20 mouse cellular contexts compared by ENCODE assay signal in the genomic region with DNA sequence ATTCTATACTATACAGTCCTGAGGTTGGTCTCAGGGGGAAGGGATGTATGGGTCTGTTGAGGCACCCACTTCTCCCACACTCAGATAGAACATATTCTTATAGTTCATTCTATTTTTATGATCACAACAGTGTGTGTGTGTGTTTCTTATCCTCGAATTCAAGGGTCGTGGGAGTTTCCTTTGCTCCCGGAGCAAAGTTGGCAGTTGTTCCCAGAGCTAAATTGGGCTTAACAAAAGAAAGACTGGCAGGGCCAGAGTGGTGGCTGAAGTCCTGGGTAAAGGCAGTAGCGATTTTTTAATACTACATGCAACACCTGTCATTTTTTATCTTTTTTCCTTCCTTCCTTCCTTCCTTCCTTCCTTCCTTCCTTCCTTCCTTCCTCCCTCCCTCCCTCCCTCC.
DNase-seq lines count a peak whose midpoint lies in the region; ATAC-seq and TF ChIP-seq lines count a peak whose summit lies in the region.
"Had no signal": no experiment of that assay in that cellular context is flagged by ENCODE, and none has a peak within 500 bp of the region (broad histone marks: within the 10 kb centered on the region; RNA-seq: fewer than 3 reads in every experiment).

No protein-coding gene starts in this region.

- H3K27ac ChIP-seq in heart, embryonic 14.5 days (replicated peaks in 1 of 2; ENCODE audit: control insufficient read depth in 1 of 2, insufficient read depth in 1 of 2, low read depth in 2 of 2, low read length in 2 of 2), result peak overlapping the region; percentile 60 to 64; a peak in 3 of 4 replicates
- no peak overlapping the region for H3K27ac ChIP-seq in heart, embryonic 10.5 days
- peak overlapping the region; percentile 70 for H3K27ac ChIP-seq in heart, embryonic 16.5 days (ENCODE audit: low read length)
- H3K27ac ChIP-seq: embryonic facial prominence, embryonic 10.5 days; embryonic facial prominence, embryonic 12.5 days; forebrain, embryonic 13.5 days; forebrain, embryonic 15.5 days had no signal

- no peaks in the 10 kb centered on the region for H3K36me3 ChIP-seq in heart, embryonic 14.5 days (ENCODE audit: control insufficient read depth, insufficient read depth, low read length)
- no peaks in the 10 kb centered on the region for H3K36me3 ChIP-seq in heart, embryonic 10.5 days
- H3K36me3 ChIP-seq in heart, embryonic 16.5 days (ENCODE audit: control insufficient read depth, insufficient read depth), result no peaks in the 10 kb centered on the region
- H3K36me3 ChIP-seq: embryonic facial prominence, embryonic 10.5 days; embryonic facial prominence, embryonic 12.5 days; forebrain, embryonic 15.5 days had no signal

- intact Hi-C loops in heart, postnatal 10 days (cut with DNase I), result no loop called here
- intact Hi-C loops in heart, postnatal 14 days (cut with DNase I), result no loop called here
- intact Hi-C loops in left cerebral cortex, postnatal 4 days (cut with DNase I), result no loop called here

- H3K27me3 ChIP-seq in heart, embryonic 14.5 days (ENCODE audit: control insufficient read depth, insufficient read depth, low read length), result no peaks in the 10 kb centered on the region
- H3K27me3 ChIP-seq in heart, embryonic 10.5 days (ENCODE audit: insufficient read depth, poor library complexity, severe bottlenecking), result no peaks in the 10 kb centered on the region
- no peaks in the 10 kb centered on the region for H3K27me3 ChIP-seq in heart, embryonic 16.5 days (ENCODE audit: control insufficient read depth, insufficient read depth, low read length)
- H3K27me3 ChIP-seq: embryonic facial prominence, embryonic 12.5 days; forebrain, embryonic 13.5 days; forebrain, embryonic 15.5 days had no signal

- TF ChIP-seq POLR2A in brain, embryonic 14.5 days (IDR thresholded peaks at IDR 0.05; ENCODE audit: borderline replicate concordance, extremely low read depth, insufficient read depth, insufficient read length, poor library complexity, severe bottlenecking), result no peak

- ATAC-seq in heart, embryonic 14.5 days (ENCODE audit: insufficient number of reproducible peaks, insufficient read depth, low FRiP score, low read depth), result no peak
- peak; percentile 75 for ATAC-seq in heart, embryonic 16.5 days (replicated peaks; ENCODE audit: extremely low read depth, insufficient read depth, low FRiP score)
- ATAC-seq: forebrain, embryonic 13.5 days; forebrain, embryonic 15.5 days had no signal

- no peak overlapping the region for H3K4me3 ChIP-seq in heart, embryonic 14.5 days (ENCODE audit: control insufficient read depth in 1 of 2, insufficient read depth in 1 of 2, low read depth in 1 of 2, low read length in 2 of 2)
- no peak overlapping the region for H3K4me3 ChIP-seq in heart, embryonic 10.5 days
- no peak overlapping the region for H3K4me3 ChIP-seq in heart, embryonic 16.5 days (ENCODE audit: low read length)
- H3K4me3 ChIP-seq: embryonic facial prominence, embryonic 10.5 days; embryonic facial prominence, embryonic 12.5 days; forebrain, embryonic 13.5 days; forebrain, embryonic 15.5 days had no signal

- H3K4me1 ChIP-seq in heart, embryonic 14.5 days (ENCODE audit: control insufficient read depth in 2 of 2, insufficient read depth in 2 of 2, low read length in 2 of 2), result peaks cover 2 to 8% of the 10 kb centered on the region in 2 experiments
- no peaks in the 10 kb centered on the region for H3K4me1 ChIP-seq in heart, embryonic 10.5 days
- peaks cover 8% of the 10 kb centered on the region for H3K4me1 ChIP-seq in heart, embryonic 16.5 days (ENCODE audit: control insufficient read depth, insufficient read depth, low read length)
- H3K4me1 ChIP-seq: embryonic facial prominence, embryonic 10.5 days; embryonic facial prominence, embryonic 12.5 days; forebrain, embryonic 13.5 days; forebrain, embryonic 15.5 days had no signal

- H3K9ac ChIP-seq in heart, embryonic 14.5 days (ENCODE audit: low read length), result no peak overlapping the region
- no peak overlapping the region for H3K9ac ChIP-seq in heart, embryonic 16.5 days (ENCODE audit: low read length)
- H3K9ac ChIP-seq: embryonic facial prominence, embryonic 12.5 days; forebrain, embryonic 13.5 days; forebrain, embryonic 15.5 days had no signal

- TF ChIP-seq CTCF in brain, embryonic 14.5 days (IDR thresholded peaks at IDR 0.05; ENCODE audit: borderline replicate concordance, extremely low read depth, insufficient read depth, insufficient read length), result no peak

- no peak for DNase-seq in heart, embryonic 10.5 days (ENCODE audit: low spot score)
- DNase-seq in heart, adult 11 months, result no peak
- peak; percentile 17 to 21 for DNase-seq in heart, postnatal 10 days
- DNase-seq in heart, postnatal 14 days, result no peak
- peak; percentile 31 for DNase-seq in brain, embryonic 14.5 days (ENCODE audit: low read depth)
- DNase-seq in left cerebral cortex, postnatal 4 days, result no peak
- DNase-seq: adrenal gland, adult 2 months; adrenal gland, postnatal 10 days; adrenal gland, postnatal 25 days; cerebellum, adult 11-12 months; cerebellum, adult 2 months; cerebellum, adult 9-10 months; cerebellum, postnatal 10 days; cerebellum, postnatal 25 days had no signal

- H3K4me2 ChIP-seq in heart, embryonic 14.5 days (ENCODE audit: low read length), result 0 out of 2 replicates have a peak overlapping the region, but pooled peaks have one; percentile 11
- H3K4me2 ChIP-seq in heart, embryonic 16.5 days (ENCODE audit: low read depth, low read length), result no peak overlapping the region; the same call in 1 of the 2 replicates
- H3K4me2 ChIP-seq: embryonic facial prominence, embryonic 12.5 days; forebrain, embryonic 13.5 days; forebrain, embryonic 15.5 days had no signal

- no peaks in the 10 kb centered on the region for H3K9me3 ChIP-seq in heart, embryonic 14.5 days (ENCODE audit: control insufficient read depth, low read length)
- no peaks in the 10 kb centered on the region for H3K9me3 ChIP-seq in heart, embryonic 10.5 days
- no peaks in the 10 kb centered on the region for H3K9me3 ChIP-seq in heart, embryonic 16.5 days (replicated peaks; ENCODE audit: control insufficient read depth, low read length)
- H3K9me3 ChIP-seq: embryonic facial prominence, embryonic 10.5 days; embryonic facial prominence, embryonic 12.5 days; forebrain, embryonic 13.5 days; forebrain, embryonic 15.5 days had no signal

- 17% methylated on average over 4 of the region's 4 CpGs for WGBS in heart, embryonic 14.5 days
- 59% methylated on average over 4 of the region's 4 CpGs for WGBS in heart, embryonic 10.5 days
- WGBS in heart, embryonic 16.5 days, result 22% methylated on average over 4 of the region's 4 CpGs

Comparison
In these comparisons a context has a peak if more than half of its experiments do, and no peak if none do; other contexts are left out.
1. DNase-seq: peak in heart, postnatal 10 days (2 of 2) and brain, embryonic 14.5 days (single experiment); none in heart, embryonic 10.5 days (single experiment), heart, adult 11 months (single experiment), heart, postnatal 14 days (0 of 2) and left cerebral cortex, postnatal 4 days (single experiment).